Mouse (Mus musculus): Measurements from ENCODE around the gene Pgf.

The Pgf gene

GRCm38 (mm10) chr12:85176846-85177523, 605 bp downstream of the Pgf start:
- no peaks in the 10 kb centered on the region for H3K27me3 ChIP-seq (ENCODE audit: control insufficient read depth, insufficient read depth, low read length, poor library complexity, severe bottlenecking)
- no peaks in the 10 kb centered on the region for H3K36me3 ChIP-seq (ENCODE audit: control insufficient read depth, insufficient read depth, low read length, poor library complexity, severe bottlenecking)
- peak; percentile 62 for DNase-seq (ENCODE audit: low read depth, low spot score)

- Histone ChIP-seq H3K27me3 (ENCODE audit: control insufficient read depth, insufficient read depth, low read length, poor library complexity, severe bottlenecking) (no peaks in the 10 kb centered on the region), H3K36me3 (ENCODE audit: control insufficient read depth, insufficient read depth, low read length, poor library complexity, severe bottlenecking) (no peaks in the 10 kb centered on the region)
- DNase-seq (ENCODE audit: low read depth, low spot score) = no peak
Measured at GRCm38 (mm10) chr12:85175926-85176845, 1.4 kb downstream of the Pgf start.

- no peaks in the 10 kb centered on the region for H3K27me3 ChIP-seq (ENCODE audit: control insufficient read depth, insufficient read depth, low read length, poor library complexity, severe bottlenecking)
- no peaks in the 10 kb centered on the region for H3K36me3 ChIP-seq (ENCODE audit: control insufficient read depth, insufficient read depth, low read length, poor library complexity, severe bottlenecking)
- DNase-seq (ENCODE audit: low read depth, low spot score) = no peak
Measured at GRCm38 (mm10) chr12:85175087-85175675, 2.4 kb downstream of the Pgf start.

GRCm38 (mm10) chr12:85174016-85174415, 3.6 kb downstream of the Pgf start:
- Histone ChIP-seq H3K36me3 (ENCODE audit: control insufficient read depth, insufficient read depth, low read length, poor library complexity, severe bottlenecking) (no peaks in the 10 kb centered on the region), H3K27me3 (ENCODE audit: control insufficient read depth, insufficient read depth, low read length, poor library complexity, severe bottlenecking) (no peaks in the 10 kb centered on the region)
- no peak for DNase-seq (ENCODE audit: low read depth, low spot score)

GRCm38 (mm10) chr12:85170948-85171307, 6.7 kb downstream of the Pgf start:
- no peak for DNase-seq (ENCODE audit: low read depth, low spot score)
- Histone ChIP-seq H3K36me3 (ENCODE audit: control insufficient read depth, insufficient read depth, low read length, poor library complexity, severe bottlenecking) (no peaks in the 10 kb centered on the region), H3K27me3 (ENCODE audit: control insufficient read depth, insufficient read depth, low read length, poor library complexity, severe bottlenecking) (no peaks in the 10 kb centered on the region)

- H3K36me3 ChIP-seq (ENCODE audit: control insufficient read depth, insufficient read depth, low read length, poor library complexity, severe bottlenecking) = no peaks in the 10 kb centered on the region
- H3K27me3 ChIP-seq (ENCODE audit: control insufficient read depth, insufficient read depth, low read length, poor library complexity, severe bottlenecking) = no peaks in the 10 kb centered on the region
- no peak for DNase-seq (ENCODE audit: low read depth, low spot score)
Measured at GRCm38 (mm10) chr12:85170284-85170947, 7.2 kb downstream of the Pgf start.

- Histone ChIP-seq H3K27me3 (ENCODE audit: control insufficient read depth, insufficient read depth, low read length, poor library complexity, severe bottlenecking) (no peaks in the 10 kb centered on the region), H3K36me3 (ENCODE audit: control insufficient read depth, insufficient read depth, low read length, poor library complexity, severe bottlenecking) (no peaks in the 10 kb centered on the region)
- no peak for DNase-seq (ENCODE audit: low read depth, low spot score)
Measured at GRCm38 (mm10) chr12:85169877-85170276, 7.7 kb downstream of the Pgf start.

GRCm38 (mm10) chr12:85169117-85169858, 8.3 kb downstream of the Pgf start:
- Histone ChIP-seq H3K27me3 (ENCODE audit: control insufficient read depth, insufficient read depth, low read length, poor library complexity, severe bottlenecking) (no peaks in the 10 kb centered on the region), H3K36me3 (ENCODE audit: control insufficient read depth, insufficient read depth, low read length, poor library complexity, severe bottlenecking) (no peaks in the 10 kb centered on the region)
- peak; percentile 88 for DNase-seq (ENCODE audit: low read depth, low spot score)

- no peaks in the 10 kb centered on the region for H3K36me3 ChIP-seq (ENCODE audit: control insufficient read depth, insufficient read depth, low read length, poor library complexity, severe bottlenecking)
- no peaks in the 10 kb centered on the region for H3K27me3 ChIP-seq (ENCODE audit: control insufficient read depth, insufficient read depth, low read length, poor library complexity, severe bottlenecking)
- DNase-seq (ENCODE audit: low read depth, low spot score) = no peak
Measured at GRCm38 (mm10) chr12:85166631-85167030, 11.0 kb downstream of the Pgf start.

GRCm38 (mm10) chr12:85164996-85165395, 12.6 kb downstream of the Pgf start:
- Histone ChIP-seq H3K27me3 (ENCODE audit: control insufficient read depth, insufficient read depth, low read length, poor library complexity, severe bottlenecking) (no peaks in the 10 kb centered on the region), H3K36me3 (ENCODE audit: control insufficient read depth, insufficient read depth, low read length, poor library complexity, severe bottlenecking) (no peaks in the 10 kb centered on the region)
- DNase-seq (ENCODE audit: low read depth, low spot score) = no peak

- Histone ChIP-seq H3K36me3 (ENCODE audit: control insufficient read depth, insufficient read depth, low read length, poor library complexity, severe bottlenecking) (no peaks in the 10 kb centered on the region), H3K27me3 (ENCODE audit: control insufficient read depth, insufficient read depth, low read length, poor library complexity, severe bottlenecking) (peaks cover 3% of the 10 kb centered on the region; the same call in 1 of the 2 replicates)
- DNase-seq (ENCODE audit: low read depth, low spot score) = no peak
Measured at GRCm38 (mm10) chr12:85159592-85159991, 18.0 kb downstream of the Pgf start.

- DNase-seq (ENCODE audit: low read depth, low spot score) = no peak
- no peaks in the 10 kb centered on the region for H3K36me3 ChIP-seq (ENCODE audit: control insufficient read depth, insufficient read depth, low read length, poor library complexity, severe bottlenecking)
- H3K27me3 ChIP-seq (ENCODE audit: control insufficient read depth, insufficient read depth, low read length, poor library complexity, severe bottlenecking) = peaks cover 3% of the 10 kb centered on the region; the same call in 1 of the 2 replicates
Measured at GRCm38 (mm10) chr12:85158801-85159200, 18.8 kb downstream of the Pgf start.

GRCm38 (mm10) chr12:85157797-85158460, 19.7 kb downstream of the Pgf start:
- no peak for DNase-seq (ENCODE audit: low read depth, low spot score)

GRCm38 (mm10) chr12:85156324-85156723, 21.3 kb downstream of the Pgf start:
- DNase-seq (ENCODE audit: low read depth, low spot score) = no peak
- Histone ChIP-seq H3K27me3 (ENCODE audit: control insufficient read depth, insufficient read depth, low read length, poor library complexity, severe bottlenecking) (peaks cover 3% of the 10 kb centered on the region; the same call in 1 of the 2 replicates), H3K36me3 (ENCODE audit: control insufficient read depth, insufficient read depth, low read length, poor library complexity, severe bottlenecking) (no peaks in the 10 kb centered on the region)

More at GRCm38 (mm10) chr12:85157797-85158460, 19.7 kb downstream of the Pgf start:
- Histone ChIP-seq H3K27me3 (ENCODE audit: control insufficient read depth, insufficient read depth, low read length, poor library complexity, severe bottlenecking) (peaks cover 3% of the 10 kb centered on the region; the same call in 1 of the 2 replicates), H3K36me3 (ENCODE audit: control insufficient read depth, insufficient read depth, low read length, poor library complexity, severe bottlenecking) (no peaks in the 10 kb centered on the region)
